Mouse (Mus musculus) layer of hippocampus, adult 18-20 months (tissue): Measurements from ENCODE around the gene Gm10139. TPM values are rescaled to one million over a fixed set of nuclear protein-coding genes. Genes with fewer than 3 reads are reported as not detected.
"Not testable (repeated sequence)": the region's sequence is repeated elsewhere in the genome, so short reads cannot be mapped to it uniquely, and the experiment has no call there.

ENCODE experiments used
- DNase-seq, 2 experiments: peaks; one replicate each; pipeline ENCODE4 v3.0.0; 2022; ENCODE audit warnings: low spot score in 2 of 2
- long read RNA-seq: library from polyadenylated mRNA; stranded (forward); transcript quantifications from one replicate; pipeline ENCODE4 v2.0.0, GENCODE M21; 2021
- total RNA-seq, 2 experiments: library from RNA; stranded (reverse); gene quantifications; 2 replicates each; pipeline ENCODE4 v1.2.3; 2021

The Gm10139 gene
- total RNA-seq: not detected
- long read RNA-seq: 0 reads

- not testable (repeated sequence) for DNase-seq
Observed at GRCm38 (mm10) chr13:65512378-65512777, at the start of gene Gm10139. Gene Gm10139 (plus strand): TSS chr13:65512678.

GRCm38 (mm10) chr13:65557636-65558035, 45.2 kb downstream of the Gm10139 start:
- DNase-seq: not testable (repeated sequence)

Other genes starting within 250 kb of the Gm10139 start
- 10 to 100 TPM; 65.3 to 66.1 TPM for gene Zfp369, start 233.9 kb upstream of the Gm10139 start, total RNA-seq